Mouse (Mus musculus) left cerebral cortex, postnatal 36 days (tissue): Measurements from ENCODE around the gene A330070K13Rik. TPM values are rescaled to one million over a fixed set of nuclear protein-coding genes. Genes with fewer than 3 reads are reported as not detected.

Source experiments
- DNase-seq, 2 experiments: peaks; one replicate each; pipeline ENCODE4 v3.0.0; 2021 to 2022; ENCODE audit warnings: low spot score in 2 of 2, mixed read lengths in 1 of 2
- intact Hi-C: fragments of 180-260 bp; cut with DNase I; formaldehyde crosslinking; loops from one replicate; pipeline ENCODE4 v1.15.1; 2025
- total RNA-seq, 2 experiments: library from RNA; stranded (reverse); gene quantifications; 2 replicates each; pipeline ENCODE4 v1.2.3; 2021

A330070K13Rik gene
- total RNA-seq = 1 to 10 TPM; 1.6 to 2.0 TPM

- DNase-seq = peak; percentile 24 to 26
- intact Hi-C loops = no loop called here
Measured at GRCm38 (mm10) chr5:130384222-130384912, at the start of gene A330070K13Rik. Gene A330070K13Rik (minus strand): TSS chr5:130384631.

GRCm38 (mm10) chr5:130411516-130411915, 27.1 kb upstream of the A330070K13Rik start:
- intact Hi-C loops = no loop called here

GRCm38 (mm10) chr5:130409706-130410105, 25.3 kb upstream of the A330070K13Rik start:
- no peak for DNase-seq
- intact Hi-C loops = no loop called here

More at GRCm38 (mm10) chr5:130411516-130411915, 27.1 kb upstream of the A330070K13Rik start:
- peak; percentile 29 to 37 for DNase-seq

GRCm38 (mm10) chr5:130405201-130405600, 20.8 kb upstream of the A330070K13Rik start:
- intact Hi-C loops = loop anchor here (2.0 kb wide), 1 partner anchor 448 kb away; no protein-coding TSS in a partner anchor
- peak; percentile 48 to 54 for DNase-seq

GRCm38 (mm10) chr5:130400136-130400917, 15.9 kb upstream of the A330070K13Rik start:
- no peak for DNase-seq
- intact Hi-C loops = no loop called here

GRCm38 (mm10) chr5:130395142-130395541, 10.7 kb upstream of the A330070K13Rik start:
- intact Hi-C loops = no loop called here
- DNase-seq = no peak

- intact Hi-C loops = no loop called here
- no peak for DNase-seq
Measured at GRCm38 (mm10) chr5:130394386-130394785, 10.0 kb upstream of the A330070K13Rik start.

- DNase-seq = no peak
Measured at GRCm38 (mm10) chr5:130393618-130394355, 9.4 kb upstream of the A330070K13Rik start.

GRCm38 (mm10) chr5:130386418-130386817, 2.0 kb upstream of the A330070K13Rik start:
- intact Hi-C loops = no loop called here
- no peak for DNase-seq

More at GRCm38 (mm10) chr5:130393618-130394355, 9.4 kb upstream of the A330070K13Rik start:
- intact Hi-C loops = no loop called here

GRCm38 (mm10) chr5:130375411-130375810, 9.0 kb downstream of the A330070K13Rik start:
- no peak for DNase-seq
- intact Hi-C loops = no loop called here

GRCm38 (mm10) chr5:130369237-130369636, 15.2 kb downstream of the A330070K13Rik start, which contains the start of gene Caln1:
Gene Caln1 (plus strand): TSS chr5:130369455.
- intact Hi-C loops = no loop called here
- DNase-seq = no peak

GRCm38 (mm10) chr5:130368236-130368635, 16.2 kb downstream of the A330070K13Rik start:
- intact Hi-C loops = no loop called here

GRCm38 (mm10) chr5:130363773-130364172, 20.7 kb downstream of the A330070K13Rik start:
- intact Hi-C loops = no loop called here
- DNase-seq = no peak

More at GRCm38 (mm10) chr5:130368236-130368635, 16.2 kb downstream of the A330070K13Rik start:
- no peak for DNase-seq

- intact Hi-C loops = no loop called here
- no peak for DNase-seq
Measured at GRCm38 (mm10) chr5:130363111-130363510, 21.3 kb downstream of the A330070K13Rik start.

GRCm38 (mm10) chr5:130355223-130355622, 29.2 kb downstream of the A330070K13Rik start:
- no peak for DNase-seq
- intact Hi-C loops = no loop called here

GRCm38 (mm10) chr5:130345871-130346270, 38.6 kb downstream of the A330070K13Rik start:
- intact Hi-C loops = no loop called here
- no peak for DNase-seq

- no peak for DNase-seq
- intact Hi-C loops = no loop called here
Measured at GRCm38 (mm10) chr5:130344999-130345398, 39.4 kb downstream of the A330070K13Rik start.

- intact Hi-C loops = no loop called here
- DNase-seq = no peak
Measured at GRCm38 (mm10) chr5:130340656-130341055, 43.8 kb downstream of the A330070K13Rik start.

GRCm38 (mm10) chr5:130335462-130335861, 49.0 kb downstream of the A330070K13Rik start:
- intact Hi-C loops = no loop called here
- DNase-seq = no peak

GRCm38 (mm10) chr5:130333971-130334370, 50.5 kb downstream of the A330070K13Rik start:
- intact Hi-C loops = no loop called here
- DNase-seq = no peak
